Mouse (Mus musculus): ENCODE results near the gene Nell2. TPM values are rescaled to one million over a fixed set of nuclear protein-coding genes. Genes with fewer than 3 reads are reported as not detected.

Gene Nell2
- polyA plus RNA-seq (2012; rRNA removed) (0.16 and 0.20 TPM in 2 replicates), polyA plus RNA-seq (2014; fragmentation: Nextera tagmentation; extraction: Ambion mirVana) (0.14 and 0.20 TPM in 2 replicates)

GRCm38 (mm10) chr15:95527948-95528861 is at the start of gene Nell2:
Gene Nell2 (minus strand): TSS chr15:95528559.
- TF ChIP-seq EP300 (IDR thresholded peaks at IDR 0.05; ENCODE audit: low read depth): no peak
- no peak for TF ChIP-seq CTCF (IDR thresholded peaks at IDR 0.05; ENCODE audit: low read depth)
- H3K27ac ChIP-seq: no peak within 1 kb of the TSS
- no peaks in the 10 kb centered on the region for H3K36me3 ChIP-seq (replicated peaks; ENCODE audit: control insufficient read depth, insufficient read depth, low read depth)
- H3K9ac ChIP-seq (replicated peaks): no peak within 1 kb of the TSS
- H3K9me3 ChIP-seq (ENCODE audit: control insufficient read depth, low read length): no peaks in the 10 kb centered on the region
- no peaks in the 10 kb centered on the region for H3K4me1 ChIP-seq (replicated peaks; ENCODE audit: control insufficient read depth in 2 of 2, insufficient read depth in 2 of 2, low read length in 1 of 2)
- ATAC-seq (ENCODE audit: insufficient read depth) (no peak), DNase-seq (ENCODE audit: low read depth in 3 of 3, low spot score in 3 of 3) (no peak)
- 2% methylated on average over 75 of the region's 95 CpGs for WGBS (ENCODE audit: insufficient replicate concordance)
- H3K4me2 ChIP-seq (ENCODE audit: low read depth): peak within 1 kb of the TSS; percentile 22; the same call in 1 of the 2 replicates
- H3K4me3 ChIP-seq (ENCODE audit: insufficient read depth in 1 of 2, low read depth in 2 of 2, low read length in 2 of 2): peak within 1 kb of the TSS in 1 of 2 experiments; percentile 4; a peak in 1 of 4 replicates
- H3K27me3 ChIP-seq (ENCODE audit: control insufficient read depth, insufficient read depth, low read length): peaks cover 22% of the 10 kb centered on the region

- Histone ChIP-seq H3K9ac (replicated peaks) (no peak overlapping the region), H3K27me3 (ENCODE audit: control insufficient read depth, insufficient read depth, low read length) (no peaks in the 10 kb centered on the region), H3K4me3 (ENCODE audit: insufficient read depth in 1 of 2, low read depth in 2 of 2, low read length in 2 of 2) (no peak overlapping the region), H3K27ac (no peak overlapping the region), H3K9me3 (ENCODE audit: control insufficient read depth, low read length) (no peaks in the 10 kb centered on the region), H3K4me1 (replicated peaks; ENCODE audit: control insufficient read depth in 2 of 2, insufficient read depth in 2 of 2, low read length in 1 of 2) (no peaks in the 10 kb centered on the region), H3K36me3 (replicated peaks; ENCODE audit: control insufficient read depth, insufficient read depth, low read depth) (no peaks in the 10 kb centered on the region), H3K4me2 (ENCODE audit: low read depth) (no peak overlapping the region)
- DNase-seq (ENCODE audit: low read depth in 3 of 3, low spot score in 3 of 3) (peak; percentile 1 to 7 (median 6)), ATAC-seq (ENCODE audit: insufficient read depth) (no peak)
- 13% methylated on average over 5 of the region's 5 CpGs for WGBS (ENCODE audit: insufficient replicate concordance)
- no peak for TF ChIP-seq EP300 (IDR thresholded peaks at IDR 0.05; ENCODE audit: low read depth)
- TF ChIP-seq CTCF (IDR thresholded peaks at IDR 0.05; ENCODE audit: low read depth): peak; percentile 57
Measured at GRCm38 (mm10) chr15:95574661-95575060, 46.3 kb upstream of the Nell2 start.

- H3K36me3 ChIP-seq (replicated peaks; ENCODE audit: control insufficient read depth, insufficient read depth, low read depth): no peaks in the 10 kb centered on the region
- no peak for ATAC-seq (ENCODE audit: insufficient read depth)
- H3K4me1 ChIP-seq (replicated peaks; ENCODE audit: control insufficient read depth in 2 of 2, insufficient read depth in 2 of 2, low read length in 1 of 2): no peaks in the 10 kb centered on the region
- 58% methylated on average over 6 of the region's 6 CpGs for WGBS (ENCODE audit: insufficient replicate concordance)
- no peak overlapping the region for H3K9ac ChIP-seq (replicated peaks)
- H3K4me3 ChIP-seq (ENCODE audit: insufficient read depth in 1 of 2, low read depth in 2 of 2, low read length in 2 of 2): no peak overlapping the region
- H3K4me2 ChIP-seq (ENCODE audit: low read depth): no peak overlapping the region
- DNase-seq (ENCODE audit: low read depth in 3 of 3, low spot score in 3 of 3): no peak
- no peaks in the 10 kb centered on the region for H3K9me3 ChIP-seq (ENCODE audit: control insufficient read depth, low read length)
- no peak overlapping the region for H3K27ac ChIP-seq
- TF ChIP-seq CTCF (IDR thresholded peaks at IDR 0.05; ENCODE audit: low read depth) (no peak), EP300 (IDR thresholded peaks at IDR 0.05; ENCODE audit: low read depth) (no peak)
- H3K27me3 ChIP-seq (ENCODE audit: control insufficient read depth, insufficient read depth, low read length): no peaks in the 10 kb centered on the region
Measured at GRCm38 (mm10) chr15:95569606-95570005, 41.2 kb upstream of the Nell2 start.

GRCm38 (mm10) chr15:95565160-95565559 is 36.8 kb upstream of the Nell2 start:
- DNase-seq (ENCODE audit: low read depth in 3 of 3, low spot score in 3 of 3): no peak
- Histone ChIP-seq H3K4me3 (ENCODE audit: insufficient read depth in 1 of 2, low read depth in 2 of 2, low read length in 2 of 2) (no peak overlapping the region), H3K27me3 (ENCODE audit: control insufficient read depth, insufficient read depth, low read length) (no peaks in the 10 kb centered on the region), H3K4me1 (replicated peaks; ENCODE audit: control insufficient read depth in 2 of 2, insufficient read depth in 2 of 2, low read length in 1 of 2) (no peaks in the 10 kb centered on the region), H3K36me3 (replicated peaks; ENCODE audit: control insufficient read depth, insufficient read depth, low read depth) (no peaks in the 10 kb centered on the region), H3K4me2 (ENCODE audit: low read depth) (no peak overlapping the region), H3K27ac (no peak overlapping the region), H3K9me3 (ENCODE audit: control insufficient read depth, low read length) (no peaks in the 10 kb centered on the region), H3K9ac (replicated peaks) (no peak overlapping the region)
- TF ChIP-seq EP300 (IDR thresholded peaks at IDR 0.05; ENCODE audit: low read depth) (no peak), CTCF (IDR thresholded peaks at IDR 0.05; ENCODE audit: low read depth) (no peak)
- WGBS (ENCODE audit: insufficient replicate concordance): 76% methylated on average over 2 of the region's 2 CpGs
- ATAC-seq (ENCODE audit: insufficient read depth): no peak

GRCm38 (mm10) chr15:95561303-95561702 is 32.9 kb upstream of the Nell2 start:
- Histone ChIP-seq H3K4me2 (ENCODE audit: low read depth) (no peak overlapping the region), H3K27me3 (ENCODE audit: control insufficient read depth, insufficient read depth, low read length) (no peaks in the 10 kb centered on the region), H3K36me3 (replicated peaks; ENCODE audit: control insufficient read depth, insufficient read depth, low read depth) (no peaks in the 10 kb centered on the region), H3K4me3 (ENCODE audit: insufficient read depth in 1 of 2, low read depth in 2 of 2, low read length in 2 of 2) (no peak overlapping the region), H3K9me3 (ENCODE audit: control insufficient read depth, low read length) (no peaks in the 10 kb centered on the region), H3K4me1 (replicated peaks; ENCODE audit: control insufficient read depth in 2 of 2, insufficient read depth in 2 of 2, low read length in 1 of 2) (no peaks in the 10 kb centered on the region), H3K27ac (no peak overlapping the region), H3K9ac (replicated peaks) (no peak overlapping the region)
- no peak for ATAC-seq (ENCODE audit: insufficient read depth)
- no peak for DNase-seq (ENCODE audit: low read depth in 3 of 3, low spot score in 3 of 3)
- whole genome bisulfite sequencing (ENCODE audit: insufficient replicate concordance): 62% methylated on average over 5 of the region's 5 CpGs
- TF ChIP-seq CTCF (IDR thresholded peaks at IDR 0.05; ENCODE audit: low read depth): no peak
- no peak for TF ChIP-seq EP300 (IDR thresholded peaks at IDR 0.05; ENCODE audit: low read depth)
